Mouse (Mus musculus) E14TG2a.4 (cell line): ENCODE results near the gene Gipc2.

Experiments used
- CTCF ChIP-seq: conservative IDR thresholded peaks from 2 replicates; pipeline ENCODE4 v1.5.1; 2014; ENCODE audit warnings: low read length
- NANOG ChIP-seq: IDR thresholded peaks from 2 replicates; pipeline ENCODE4 v1.6.1; 2014; ENCODE audit warnings: borderline replicate concordance, low read length, mixed read lengths
- POU5F1 ChIP-seq: IDR thresholded peaks from 2 replicates; pipeline ENCODE4 v1.6.1; 2014; ENCODE audit warnings: low read length, borderline replicate concordance

DNA sequence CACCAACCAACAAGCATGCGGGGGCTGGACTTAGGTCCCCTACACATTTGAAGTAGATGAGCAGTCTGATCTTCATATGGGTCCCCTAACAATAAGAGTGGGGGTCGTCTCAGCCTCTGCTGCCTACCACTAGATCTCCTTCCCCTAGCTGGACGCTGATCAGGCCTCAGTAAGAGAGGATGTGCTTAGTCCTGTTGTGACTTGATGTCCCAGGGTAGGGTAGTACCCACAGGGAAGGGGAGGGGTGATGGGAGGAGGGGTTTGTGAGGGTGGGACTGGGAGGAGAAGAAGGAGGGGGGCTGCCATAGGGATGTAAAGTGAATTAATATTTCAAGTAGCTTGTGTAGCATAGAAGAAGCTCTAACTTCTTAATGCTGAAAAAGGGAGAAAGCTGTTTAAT lies 33.1 kb upstream of the Gipc2 start:
- TF ChIP-seq CTCF (no peak), NANOG (no peak), POU5F1 (no peak)
